Mouse (Mus musculus) heart, adult 9 months (tissue): Measurements from ENCODE around the gene Gm38392.

Experiments used
- DNase-seq, 2 experiments: peaks; one replicate each; pipeline ENCODE4 v3.0.0; 2022; ENCODE audit warnings: low spot score in 2 of 2

Gene Gm38392

DNA sequence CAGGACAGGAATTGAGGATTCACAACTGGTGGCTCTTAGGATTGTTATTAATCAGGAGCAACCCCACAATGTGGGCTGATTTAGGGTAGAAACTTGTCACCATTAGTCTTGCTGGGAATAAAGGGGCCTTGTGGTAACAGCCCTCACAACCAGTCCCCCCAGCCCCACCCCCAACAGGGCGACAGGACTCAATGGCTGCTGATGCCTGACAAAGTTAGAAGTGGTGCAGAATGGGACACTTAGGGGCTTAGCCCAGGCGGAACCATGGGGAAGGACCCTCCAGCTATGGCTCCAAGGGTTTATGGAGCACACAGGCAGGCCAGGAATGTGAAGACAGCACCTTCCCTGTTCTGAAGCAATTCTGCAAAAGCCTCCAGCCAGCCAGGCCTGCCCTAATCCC, 51.4 kb downstream of the Gm38392 start:
- DNase-seq, result no peak

DNA sequence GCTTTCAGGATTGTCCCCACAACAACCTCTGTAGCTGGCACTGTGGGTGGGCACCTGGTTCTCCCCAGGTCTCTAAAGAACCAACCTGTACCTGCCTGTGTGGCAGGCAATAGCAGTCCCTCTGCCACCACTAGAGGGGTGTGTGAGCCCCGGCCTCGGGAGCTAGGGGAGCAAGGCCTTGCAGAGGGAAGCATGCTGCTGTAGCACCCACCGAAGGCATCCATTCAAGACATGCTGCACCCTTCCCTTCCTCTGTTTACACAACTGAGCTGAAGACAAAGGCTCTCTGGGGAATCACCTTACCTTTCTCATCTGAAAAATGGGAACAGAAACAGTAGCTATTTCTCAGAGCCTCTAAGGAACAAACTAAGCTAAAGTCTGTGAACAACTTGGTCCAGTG, 51.8 kb downstream of the Gm38392 start:
- no peak for DNase-seq

DNA sequence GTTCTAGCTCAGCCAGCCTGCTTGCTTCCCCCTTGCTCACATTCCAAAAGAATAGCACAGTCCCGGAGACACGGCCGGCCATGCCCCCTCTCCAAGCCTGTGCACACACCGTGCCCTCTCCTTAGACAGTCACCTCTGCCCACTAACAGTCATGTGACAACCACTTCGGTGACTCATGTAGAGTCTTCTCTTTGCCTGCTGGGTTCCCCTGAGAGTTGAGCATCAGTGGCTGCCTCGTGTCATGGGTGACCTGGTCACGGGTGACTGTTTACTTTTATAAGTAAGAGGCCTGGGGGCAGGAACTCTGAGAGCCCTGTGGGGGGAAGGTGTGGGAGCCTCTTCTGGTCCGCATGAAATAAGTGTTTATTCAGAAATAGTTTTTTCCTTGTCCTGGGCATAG, 53.0 kb downstream of the Gm38392 start:
- DNase-seq, result no peak

DNA sequence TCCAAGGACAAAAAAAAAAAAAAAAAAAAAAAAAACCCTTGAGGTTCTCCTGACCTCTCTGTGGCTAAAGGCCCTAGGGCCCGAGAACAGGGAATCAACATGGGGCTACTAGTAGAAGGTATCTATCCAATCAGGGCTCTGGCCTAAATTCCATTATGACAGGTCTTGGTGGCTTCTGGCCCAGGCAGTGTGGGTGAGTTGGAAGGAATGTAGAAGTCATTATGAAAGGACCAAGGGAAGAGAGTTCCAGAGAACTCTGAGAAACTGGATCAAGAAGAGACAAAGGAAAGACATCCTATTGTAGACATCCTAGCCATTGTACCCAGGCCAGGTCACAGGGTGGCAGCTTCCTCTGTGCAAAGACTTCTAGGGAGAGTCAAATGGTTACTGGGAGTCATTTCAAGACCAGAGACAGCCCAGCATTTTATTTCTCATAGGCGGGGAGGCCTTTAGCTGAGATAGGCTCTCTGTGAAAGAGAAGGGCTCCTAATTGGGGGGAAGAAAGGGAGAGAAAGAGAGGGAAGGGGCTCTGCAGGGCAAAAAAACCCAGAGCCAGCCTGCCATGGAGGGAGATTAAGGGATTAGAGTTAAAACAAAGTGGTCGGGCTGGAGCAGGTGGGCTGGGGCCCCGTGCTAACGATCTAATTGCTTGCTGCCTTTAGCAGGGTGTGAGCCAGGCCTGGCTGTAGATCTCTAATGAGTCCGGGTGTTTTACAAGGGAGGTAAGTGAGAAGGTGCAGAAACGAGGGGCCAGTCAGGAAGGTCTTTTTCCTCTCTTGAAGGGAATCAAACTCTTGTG, 54.0 kb downstream of the Gm38392 start:
- DNase-seq, result no peak

DNA sequence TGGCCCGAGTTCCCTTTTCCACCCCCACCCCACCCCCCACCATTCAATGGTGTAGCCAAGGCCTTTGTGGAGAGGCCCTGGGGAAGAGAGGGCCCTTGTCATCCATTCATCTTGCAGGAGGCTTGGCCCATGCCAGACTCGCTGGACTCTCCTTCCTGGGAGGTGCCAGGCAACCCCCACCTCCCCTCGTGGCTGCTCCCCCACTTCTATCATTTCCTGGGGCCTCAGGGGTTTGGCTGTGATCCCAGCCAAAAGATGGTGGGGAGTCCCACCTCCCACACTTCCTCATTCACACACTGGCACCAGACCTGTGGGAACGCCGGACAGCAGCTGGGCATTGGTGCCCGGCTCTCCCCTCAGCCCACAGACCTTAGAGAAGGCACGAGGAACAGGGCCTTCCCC, 54.7 kb downstream of the Gm38392 start:
- DNase-seq, result no peak

DNA sequence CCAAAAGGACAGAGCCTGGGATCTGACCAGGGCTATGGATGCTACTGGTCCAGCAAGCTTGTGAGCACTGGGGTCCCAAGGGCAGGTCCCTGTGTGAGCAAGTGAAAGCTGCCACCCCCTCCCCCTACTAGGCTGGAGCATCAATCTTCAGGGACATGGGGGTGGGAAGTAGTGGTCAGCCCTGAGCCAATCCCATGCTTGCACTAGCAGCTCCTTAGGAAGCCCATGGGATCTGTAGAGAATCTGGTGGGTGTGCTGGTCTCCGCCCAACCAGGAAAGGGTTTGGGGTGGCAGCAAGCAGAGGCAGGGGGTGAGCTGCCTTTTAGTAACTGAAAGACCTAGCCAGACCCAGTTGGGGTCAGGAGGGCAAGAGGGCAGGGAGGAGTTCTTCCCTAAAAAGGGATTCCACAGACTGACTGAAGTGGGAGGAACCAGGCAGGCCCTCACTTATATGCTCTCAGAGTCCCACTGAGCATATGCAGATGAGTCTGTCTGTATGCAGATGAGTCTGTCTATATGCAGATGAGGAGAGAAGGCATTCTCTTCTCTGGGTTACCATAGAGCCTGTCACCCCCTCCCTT, 55.9 kb downstream of the Gm38392 start:
- no peak for DNase-seq

DNA sequence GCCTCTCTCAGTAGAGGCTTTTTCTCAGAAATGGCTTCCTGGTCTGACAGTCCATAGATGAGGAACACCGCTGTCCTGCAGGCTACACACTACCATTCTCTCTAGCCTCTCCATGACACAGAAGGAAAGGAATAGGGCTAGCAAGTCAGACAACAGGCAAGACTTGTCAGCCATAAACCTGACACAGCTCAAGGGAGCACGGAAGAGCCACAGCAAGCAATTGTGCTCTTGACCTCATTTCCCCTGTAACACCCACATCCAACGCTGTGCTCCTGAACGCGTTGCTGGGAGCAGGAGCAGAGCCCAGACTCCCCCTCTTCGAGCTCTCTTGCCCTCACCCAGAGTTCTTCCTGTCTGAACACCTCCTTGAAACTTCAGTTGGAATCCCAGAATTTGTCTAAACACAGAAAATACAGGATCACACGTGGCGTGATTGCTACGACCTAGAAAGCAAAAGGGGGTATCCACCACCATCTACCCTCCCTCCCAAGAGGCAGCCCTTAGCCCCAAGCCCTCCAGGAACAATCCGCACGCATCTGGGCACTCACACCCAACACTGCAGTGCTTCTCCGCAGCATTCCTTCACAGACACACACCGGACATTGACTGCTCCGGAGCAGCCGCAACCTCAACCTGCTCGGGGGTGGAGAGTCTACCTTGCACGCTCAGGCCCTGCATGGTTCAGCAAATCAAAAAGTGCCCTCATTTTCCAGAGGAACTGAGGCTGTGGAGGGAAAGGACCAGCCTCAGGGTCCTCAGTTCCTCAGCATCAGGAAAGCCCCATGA, 56.6 kb downstream of the Gm38392 start:
- no peak for DNase-seq

DNA sequence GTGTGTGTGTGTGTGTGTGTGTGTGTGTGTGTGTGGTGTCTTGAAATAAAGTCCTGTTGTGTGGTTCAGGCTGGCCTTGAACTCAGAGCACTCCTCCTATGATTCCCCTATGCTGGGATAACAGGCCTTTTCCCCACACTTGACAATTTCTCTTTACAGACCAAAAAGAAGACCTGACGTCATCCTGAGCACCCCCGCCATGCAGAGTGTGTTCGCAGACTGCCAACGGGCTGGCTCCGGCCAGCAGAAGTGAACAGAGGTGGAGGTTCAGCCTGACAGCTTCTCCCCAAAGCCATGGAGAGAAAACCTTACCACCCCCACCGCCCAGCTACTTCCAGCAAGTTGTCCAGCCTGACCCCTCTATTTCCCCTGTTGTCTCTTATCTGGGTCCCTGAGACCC, 57.5 kb downstream of the Gm38392 start:
- no peak for DNase-seq

DNA sequence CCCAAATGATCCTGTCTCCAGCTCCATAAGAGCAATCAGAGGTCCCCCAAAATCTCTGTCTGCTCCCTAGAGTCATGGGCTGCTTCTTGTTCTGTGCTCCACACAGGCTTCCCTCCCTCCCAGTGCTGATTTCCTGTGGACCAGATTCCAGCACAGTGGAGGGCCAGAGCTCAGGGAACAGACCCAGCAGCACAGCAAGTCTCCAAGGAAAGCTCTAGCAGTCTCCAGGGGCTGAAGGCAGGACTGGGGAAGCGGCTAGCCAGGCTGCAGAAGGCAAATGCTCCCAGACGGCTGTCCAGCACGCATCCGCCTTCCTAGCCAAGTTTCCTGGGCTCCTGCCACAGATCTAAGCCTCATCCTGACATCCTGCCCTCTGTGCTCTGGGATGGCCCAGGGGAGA, 58.1 kb downstream of the Gm38392 start:
- peak in 1 of 2 experiments; percentile 29 for DNase-seq

DNA sequence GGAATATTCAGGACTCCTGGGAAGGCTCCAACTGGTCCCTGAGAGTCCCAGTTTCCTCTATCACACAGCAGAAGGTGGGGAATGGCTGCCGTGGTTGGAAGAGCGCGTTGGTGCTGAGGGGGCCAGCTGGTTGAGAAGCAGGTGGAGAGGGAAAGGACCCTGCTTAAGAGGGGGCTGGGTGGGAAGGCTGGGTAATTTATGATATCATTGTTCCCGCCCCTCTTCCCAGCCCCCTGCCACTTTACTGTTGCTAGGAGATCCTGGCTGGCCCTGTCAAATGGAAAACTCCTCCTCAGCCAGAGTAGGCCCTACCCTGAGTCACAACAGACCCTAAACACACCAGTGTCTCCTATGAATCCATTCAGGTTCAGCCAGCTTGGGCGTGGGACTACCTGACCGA, 59.0 kb downstream of the Gm38392 start:
- no peak for DNase-seq

DNA sequence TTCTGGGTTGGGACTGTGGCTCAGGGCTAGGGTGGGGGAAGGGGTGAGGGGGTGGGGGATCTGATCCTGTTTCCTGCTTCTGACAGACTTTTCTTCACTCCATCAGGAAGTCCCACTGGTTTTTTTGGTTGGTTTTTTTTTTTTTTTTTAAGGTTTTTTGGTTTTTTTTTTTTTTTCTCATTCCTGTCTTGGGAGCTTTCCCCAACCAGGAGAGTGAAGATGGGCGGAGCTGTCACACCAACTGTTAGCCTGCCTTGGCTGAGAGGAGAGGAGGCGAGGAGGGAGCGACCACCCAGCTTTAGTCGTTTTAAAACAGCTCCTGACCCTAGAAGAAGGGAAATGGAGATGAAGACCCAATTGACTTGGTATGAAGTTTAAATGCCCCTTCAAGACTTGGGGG, 59.8 kb downstream of the Gm38392 start:
- no peak for DNase-seq

DNA sequence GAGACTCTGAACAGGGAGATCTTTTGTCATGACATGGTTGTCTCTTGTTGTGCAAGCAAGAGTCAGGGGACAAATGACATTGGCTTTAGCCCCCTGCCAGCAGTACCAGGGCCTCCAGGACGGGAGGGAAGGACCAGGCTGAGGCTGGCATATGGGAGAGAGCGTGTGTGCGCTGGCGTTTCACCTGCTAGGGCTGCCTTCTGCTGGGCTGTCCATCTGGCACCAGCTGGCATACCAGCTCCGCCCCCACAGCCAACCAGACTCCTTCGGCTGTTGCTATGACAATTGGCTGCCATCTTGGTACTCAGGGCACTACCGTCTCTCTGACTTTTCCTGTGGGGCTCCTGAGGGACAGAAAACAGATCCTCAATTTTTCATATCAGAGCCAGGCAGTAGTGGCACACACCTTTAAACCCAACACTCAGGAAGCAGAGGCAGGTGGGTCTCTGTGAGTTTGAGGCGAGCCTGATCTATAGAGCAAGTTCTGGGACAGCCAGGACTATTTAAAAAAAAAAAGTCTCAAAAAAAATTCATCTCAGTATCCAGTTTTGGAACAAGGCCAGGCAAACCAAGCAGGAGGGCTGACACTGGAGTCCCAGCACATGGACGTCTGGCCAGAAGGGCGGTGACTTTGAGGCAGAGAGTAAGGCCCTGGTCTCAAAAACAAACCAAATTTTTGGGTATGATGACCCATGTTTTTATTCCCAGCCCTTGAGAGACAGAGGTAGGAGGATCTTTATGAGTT, 60.7 kb downstream of the Gm38392 start:
- no peak for DNase-seq

DNA sequence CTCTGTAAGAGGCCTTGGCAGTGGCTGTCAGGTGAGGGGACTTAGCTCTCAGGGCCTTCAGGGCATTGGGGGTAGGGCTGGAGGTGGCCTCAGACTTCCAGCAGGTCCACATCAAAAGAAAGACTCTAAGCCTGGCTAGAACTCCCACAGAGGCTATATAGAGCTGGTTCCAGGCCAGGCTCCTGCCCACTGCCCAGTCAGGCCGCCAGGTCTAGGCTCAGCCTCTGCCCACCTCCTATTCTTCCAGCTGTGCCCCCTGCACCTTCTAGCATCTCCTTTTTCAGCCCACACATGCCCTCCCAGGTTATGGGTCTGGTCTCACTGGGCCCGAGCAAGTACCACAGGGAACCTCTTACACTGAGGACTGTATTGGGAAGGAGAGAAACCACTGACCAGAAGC, 62.1 kb downstream of the Gm38392 start:
- no peak for DNase-seq

DNA sequence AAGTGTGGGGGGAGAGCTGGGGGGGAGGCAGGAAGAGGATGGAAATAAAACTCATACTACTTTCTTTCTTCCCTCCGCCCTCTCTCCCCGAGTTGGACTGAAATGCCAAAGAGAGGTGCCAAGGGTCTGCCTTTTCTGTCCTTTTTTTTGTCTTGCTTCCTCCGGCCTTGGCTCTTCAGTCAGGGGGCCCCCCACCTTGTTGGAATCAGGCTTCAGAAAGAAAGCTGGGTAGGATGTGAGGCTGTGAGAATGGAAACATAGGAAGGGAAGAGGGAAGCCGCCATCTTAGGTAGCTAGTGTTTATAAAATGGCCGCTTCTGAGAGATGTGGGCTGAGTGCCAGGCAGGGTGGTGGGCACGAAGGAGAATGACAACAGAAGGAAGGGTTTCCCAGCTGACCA, 64.6 kb downstream of the Gm38392 start:
- no peak for DNase-seq

DNA sequence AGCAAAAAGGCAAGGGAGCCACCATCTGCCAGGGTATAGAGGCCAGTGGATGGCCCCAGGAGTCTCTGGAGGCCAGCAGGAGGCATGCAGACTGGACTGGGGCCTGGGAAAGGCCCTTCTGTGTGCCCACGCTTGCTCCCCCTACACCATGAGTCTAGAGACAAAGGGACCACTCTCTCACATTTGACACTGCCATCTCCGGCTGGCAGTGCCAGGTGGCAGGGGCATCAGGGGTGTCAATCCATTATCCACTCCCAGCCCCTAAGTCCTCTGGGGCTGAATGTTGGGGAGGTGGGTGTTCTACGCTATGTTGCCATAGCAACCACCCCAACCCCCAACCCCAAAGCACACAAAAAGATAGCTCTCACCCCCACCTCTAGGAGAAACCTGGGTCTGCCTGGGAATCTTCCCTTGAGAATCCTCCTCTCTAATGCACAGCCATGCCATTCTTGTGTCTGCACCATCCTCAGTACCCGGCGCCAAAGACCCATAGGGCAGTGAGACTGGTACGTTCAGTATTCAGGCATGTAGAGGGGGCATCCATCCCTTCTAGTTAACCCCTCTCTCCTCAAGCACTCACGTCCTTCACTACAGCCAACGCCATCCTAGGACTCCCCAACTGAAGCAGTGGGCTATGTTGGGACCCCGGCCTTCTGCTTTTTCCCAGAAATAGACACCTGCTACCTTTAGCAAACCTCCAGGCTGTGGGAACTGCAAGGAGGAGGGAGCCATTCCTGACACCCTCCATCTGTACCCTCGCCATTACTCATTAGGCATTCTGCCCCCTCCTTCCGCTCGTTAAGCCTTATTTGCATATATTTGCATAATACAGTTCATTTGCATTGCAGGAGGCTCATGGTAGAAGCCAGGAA, 65.3 kb downstream of the Gm38392 start:
- no peak for DNase-seq

DNA sequence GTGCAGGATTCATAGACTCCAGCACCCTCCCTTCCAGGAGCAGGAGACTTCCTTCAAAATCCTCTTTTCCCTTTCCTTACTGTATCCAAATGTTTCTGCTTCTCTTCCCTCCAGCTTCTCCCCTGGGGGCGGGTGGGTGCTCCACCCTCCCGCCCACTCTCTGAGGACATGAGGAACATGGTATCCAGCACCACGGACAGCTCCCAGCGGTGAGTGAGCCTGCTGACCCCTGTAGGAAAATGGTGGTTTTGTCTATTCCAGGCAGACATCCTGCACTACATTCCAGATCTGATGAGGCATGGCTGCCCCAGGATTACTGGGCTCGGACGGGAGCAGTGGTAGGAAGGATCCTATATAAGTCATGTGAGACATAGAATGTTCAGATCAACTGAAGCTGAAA, 66.2 kb downstream of the Gm38392 start:
- DNase-seq, result peak in 1 of 2 experiments; percentile 18

DNA sequence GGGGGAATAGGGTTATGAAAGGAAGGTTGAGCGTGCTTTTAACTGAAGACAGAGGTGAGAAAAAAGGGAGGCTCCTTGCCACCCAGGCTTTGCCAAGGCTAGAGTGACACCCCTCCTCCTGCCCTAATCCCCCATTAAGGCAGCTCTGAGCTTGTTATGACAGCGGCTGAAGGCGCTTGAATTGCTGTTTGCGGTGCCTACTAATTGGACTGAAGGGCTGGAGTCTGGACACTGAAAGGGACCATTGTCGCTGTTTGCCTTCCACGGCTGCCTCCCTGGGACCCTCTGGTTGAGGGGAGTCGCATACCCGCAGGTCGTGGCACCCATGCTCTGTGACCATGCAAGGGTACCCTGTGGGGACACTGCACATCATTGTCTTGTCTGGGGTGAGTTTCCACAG, 67.1 kb downstream of the Gm38392 start:
- no peak for DNase-seq

DNA sequence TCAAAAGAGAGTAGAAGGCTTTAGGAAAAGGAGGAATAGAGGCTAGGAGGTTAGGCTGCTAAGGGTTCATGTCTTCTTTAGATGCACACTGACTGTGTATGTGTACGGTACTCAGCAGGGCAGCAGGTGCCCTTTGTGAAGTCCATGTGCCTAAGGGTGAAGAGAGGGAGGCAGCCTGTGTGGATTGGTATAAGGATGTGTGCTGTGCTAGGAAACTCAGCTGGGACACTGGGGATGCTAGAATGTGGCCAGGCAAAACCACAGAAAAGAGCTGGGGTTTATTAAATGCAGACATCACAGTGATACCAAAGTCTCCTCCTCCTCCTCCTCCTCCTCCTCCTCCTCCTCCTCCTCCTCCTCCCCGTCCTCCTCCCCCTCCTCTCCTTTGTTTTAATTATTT, 69.3 kb downstream of the Gm38392 start:
- DNase-seq, result no peak

DNA sequence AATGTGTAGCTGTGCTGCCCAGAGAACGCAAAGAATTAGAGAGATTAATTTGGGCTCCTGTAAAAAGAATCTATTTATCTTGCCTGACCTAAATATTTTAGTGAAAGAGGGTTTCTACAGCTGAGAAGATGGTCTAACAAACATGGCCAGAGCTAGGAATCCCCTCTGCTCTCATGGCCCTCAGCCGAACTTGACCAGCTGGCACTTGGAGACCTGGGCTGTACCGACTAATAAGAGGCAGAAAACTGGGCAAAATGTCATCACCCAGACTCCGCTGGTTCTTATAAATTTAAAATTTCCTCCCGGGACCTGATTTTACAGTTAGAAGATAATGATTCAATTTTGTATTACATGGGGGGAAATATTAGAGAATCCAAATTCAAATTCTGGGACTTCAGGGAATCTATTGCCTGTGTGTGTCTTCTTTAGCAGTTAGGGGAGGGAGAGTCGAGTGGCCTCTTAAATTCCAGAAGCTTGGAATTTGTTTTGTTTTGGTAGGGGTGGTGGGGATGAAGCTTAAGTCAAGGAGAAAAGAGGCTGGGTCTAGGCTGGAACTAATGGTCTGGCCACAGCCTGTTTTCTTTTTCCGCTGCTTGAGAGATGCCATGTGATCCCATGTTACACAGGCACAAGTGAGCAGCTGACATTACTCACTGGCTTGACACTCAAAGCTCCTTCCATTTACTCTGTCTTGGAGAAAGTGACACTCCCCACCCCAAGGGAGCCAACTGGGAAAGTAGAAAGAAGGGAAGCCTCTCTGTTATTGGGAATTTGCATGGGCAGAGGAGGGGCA, 70.3 kb downstream of the Gm38392 start:
- no peak for DNase-seq

DNA sequence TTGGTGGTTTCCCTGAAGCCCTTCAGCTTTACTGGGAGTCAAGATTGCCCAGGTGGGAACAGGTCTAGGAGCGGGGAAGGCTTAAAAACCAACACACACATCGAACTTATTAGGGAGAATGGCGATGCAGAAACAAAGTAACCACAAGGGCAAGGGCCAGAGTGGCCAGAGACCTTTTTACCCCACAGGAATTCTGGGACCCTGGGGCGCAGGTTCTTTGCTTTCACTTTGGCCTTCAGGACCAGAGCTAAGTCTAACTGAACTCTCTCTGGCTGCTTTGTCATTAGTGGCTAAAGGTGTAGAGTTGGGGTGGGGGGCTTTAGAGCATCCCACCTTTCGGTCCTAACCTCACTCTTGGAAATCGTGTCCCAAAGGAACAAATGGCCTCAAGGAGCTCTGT, 70.9 kb downstream of the Gm38392 start:
- DNase-seq, result no peak
